In genomic region chr1:23323286-23323685, GRCm38 (mm10) we compare ENCODE assay signal across 13 mouse cellular contexts.
"Had no signal": no experiment of that assay in that cellular context is flagged by ENCODE, and none has a peak within 500 bp of the region (broad histone marks: within the 10 kb centered on the region; RNA-seq: fewer than 3 reads in every experiment).

No protein-coding gene starts in this region.

- ATAC-seq: intestine, embryonic 16.5 days; midbrain, embryonic 16.5 days had no signal

- H3K9me3 ChIP-seq: limb, embryonic 13.5 days; lung, embryonic 15.5 days; midbrain, embryonic 12.5 days; neural tube, embryonic 13.5 days; stomach, embryonic 15.5 days had no signal

- H3K4me3 ChIP-seq: limb, embryonic 13.5 days; lung, embryonic 15.5 days; midbrain, embryonic 12.5 days; neural tube, embryonic 13.5 days; stomach, embryonic 15.5 days had no signal

- H3K9ac ChIP-seq: limb, embryonic 13.5 days; liver, embryonic 14.5 days; lung, embryonic 15.5 days; midbrain, embryonic 12.5 days; neural tube, embryonic 13.5 days; stomach, embryonic 15.5 days had no signal

- H3K4me1 ChIP-seq: limb, embryonic 13.5 days; neural tube, embryonic 13.5 days; stomach, embryonic 15.5 days had no signal

- H3K4me2 ChIP-seq: limb, embryonic 13.5 days; lung, embryonic 15.5 days; midbrain, embryonic 12.5 days; neural tube, embryonic 13.5 days; stomach, embryonic 15.5 days had no signal

- H3K36me3 ChIP-seq: limb, embryonic 13.5 days; lung, embryonic 15.5 days; midbrain, embryonic 12.5 days; neural tube, embryonic 13.5 days; stomach, embryonic 15.5 days had no signal

- H3K27ac ChIP-seq: kidney, postnatal 0 days; limb, embryonic 13.5 days; liver, embryonic 14.5 days; lung, embryonic 15.5 days; midbrain, embryonic 12.5 days; neural tube, embryonic 13.5 days; stomach, embryonic 15.5 days had no signal

- H3K27me3 ChIP-seq: limb, embryonic 13.5 days; lung, embryonic 15.5 days; midbrain, embryonic 12.5 days; neural tube, embryonic 13.5 days; stomach, embryonic 15.5 days had no signal

- DNase-seq: left cerebral cortex, postnatal 4 days; retina, postnatal 1 day; right cerebral cortex, postnatal 14 days; thymus, postnatal 36 days had no signal
